Mouse (Mus musculus): ENCODE data around the gene Cd6.

Cd6 gene

GRCm38 (mm10) chr19:10784796-10785459 lies 44.9 kb downstream of the Cd6 start:
- TF ChIP-seq POU5F1 (IDR thresholded peaks at IDR 0.05; ENCODE audit: borderline replicate concordance, low read length) (no peak), CTCF (conservative IDR thresholded peaks at IDR 0.05; ENCODE audit: low read length) (no peak), NANOG (IDR thresholded peaks at IDR 0.05; ENCODE audit: borderline replicate concordance, low read length) (no peak)
- Histone ChIP-seq H3K9me3 (ENCODE audit: low read length) (no peaks in the 10 kb centered on the region), H3K4me1 (replicated peaks; ENCODE audit: low read depth, low read length) (peaks cover 28% of the 10 kb centered on the region), H3K36me3 (ENCODE audit: insufficient read depth, low read length) (no peaks in the 10 kb centered on the region), H3K27me3 (ENCODE audit: insufficient read depth, low read length) (peaks cover 15% of the 10 kb centered on the region; the same call in 1 of the 2 replicates), H3K4me3 (replicated peaks; ENCODE audit: low read length) (no peak overlapping the region)

GRCm38 (mm10) chr19:10784061-10784460 lies 45.8 kb downstream of the Cd6 start:
- Histone ChIP-seq H3K4me1 (replicated peaks; ENCODE audit: low read depth, low read length) (peaks cover 28% of the 10 kb centered on the region), H3K36me3 (ENCODE audit: insufficient read depth, low read length) (no peaks in the 10 kb centered on the region), H3K4me3 (replicated peaks; ENCODE audit: low read length) (no peak overlapping the region), H3K27me3 (ENCODE audit: insufficient read depth, low read length) (peaks cover 15% of the 10 kb centered on the region; the same call in 1 of the 2 replicates), H3K9me3 (ENCODE audit: low read length) (no peaks in the 10 kb centered on the region)
- no peak for TF ChIP-seq POU5F1 (IDR thresholded peaks at IDR 0.05; ENCODE audit: borderline replicate concordance, low read length)
- TF ChIP-seq NANOG (IDR thresholded peaks at IDR 0.05; ENCODE audit: borderline replicate concordance, low read length) = no peak
- no peak for TF ChIP-seq CTCF (conservative IDR thresholded peaks at IDR 0.05; ENCODE audit: low read length)

GRCm38 (mm10) chr19:10783168-10783567 lies 46.7 kb downstream of the Cd6 start:
- Histone ChIP-seq H3K36me3 (ENCODE audit: insufficient read depth, low read length) (no peaks in the 10 kb centered on the region), H3K27me3 (ENCODE audit: insufficient read depth, low read length) (peaks cover 10% of the 10 kb centered on the region; the same call in 1 of the 2 replicates), H3K4me3 (replicated peaks; ENCODE audit: low read length) (no peak overlapping the region), H3K4me1 (replicated peaks; ENCODE audit: low read depth, low read length) (peaks cover 28% of the 10 kb centered on the region), H3K9me3 (ENCODE audit: low read length) (no peaks in the 10 kb centered on the region)
- TF ChIP-seq POU5F1 (IDR thresholded peaks at IDR 0.05; ENCODE audit: borderline replicate concordance, low read length) (no peak), CTCF (conservative IDR thresholded peaks at IDR 0.05; ENCODE audit: low read length) (no peak), NANOG (IDR thresholded peaks at IDR 0.05; ENCODE audit: borderline replicate concordance, low read length) (no peak)

GRCm38 (mm10) chr19:10781641-10782040 lies 48.2 kb downstream of the Cd6 start:
- H3K27me3 ChIP-seq (ENCODE audit: insufficient read depth, low read length) = 0 out of 2 replicates have a peak, but pooled peaks cover 3% of the 10 kb centered on the region
- H3K4me1 ChIP-seq (replicated peaks; ENCODE audit: low read depth, low read length) = peaks cover 28% of the 10 kb centered on the region
- no peaks in the 10 kb centered on the region for H3K36me3 ChIP-seq (ENCODE audit: insufficient read depth, low read length)
- H3K4me3 ChIP-seq (replicated peaks; ENCODE audit: low read length) = no peak overlapping the region
- TF ChIP-seq NANOG (IDR thresholded peaks at IDR 0.05; ENCODE audit: borderline replicate concordance, low read length) (no peak), POU5F1 (IDR thresholded peaks at IDR 0.05; ENCODE audit: borderline replicate concordance, low read length) (no peak), CTCF (conservative IDR thresholded peaks at IDR 0.05; ENCODE audit: low read length) (no peak)
- no peaks in the 10 kb centered on the region for H3K9me3 ChIP-seq (ENCODE audit: low read length)

- no peaks in the 10 kb centered on the region for H3K9me3 ChIP-seq (ENCODE audit: low read length)
- peaks cover 7% of the 10 kb centered on the region for H3K27me3 ChIP-seq (ENCODE audit: insufficient read depth, low read length)
- H3K36me3 ChIP-seq (ENCODE audit: insufficient read depth, low read length) = no peaks in the 10 kb centered on the region
- TF ChIP-seq CTCF (conservative IDR thresholded peaks at IDR 0.05; ENCODE audit: low read length) (no peak), NANOG (IDR thresholded peaks at IDR 0.05; ENCODE audit: borderline replicate concordance, low read length) (no peak), POU5F1 (IDR thresholded peaks at IDR 0.05; ENCODE audit: borderline replicate concordance, low read length) (no peak)
- H3K4me3 ChIP-seq (replicated peaks; ENCODE audit: low read length) = no peak overlapping the region
- no peaks in the 10 kb centered on the region for H3K4me1 ChIP-seq (replicated peaks; ENCODE audit: low read depth, low read length)
Measured at GRCm38 (mm10) chr19:10776906-10777305, 53.0 kb downstream of the Cd6 start.

GRCm38 (mm10) chr19:10774141-10774540 lies 55.7 kb downstream of the Cd6 start:
- Histone ChIP-seq H3K4me3 (replicated peaks; ENCODE audit: low read length) (no peak overlapping the region), H3K36me3 (ENCODE audit: insufficient read depth, low read length) (no peaks in the 10 kb centered on the region), H3K27me3 (ENCODE audit: insufficient read depth, low read length) (peaks cover 7% of the 10 kb centered on the region), H3K9me3 (ENCODE audit: low read length) (no peaks in the 10 kb centered on the region), H3K4me1 (replicated peaks; ENCODE audit: low read depth, low read length) (no peaks in the 10 kb centered on the region)
- TF ChIP-seq POU5F1 (IDR thresholded peaks at IDR 0.05; ENCODE audit: borderline replicate concordance, low read length) (no peak), CTCF (conservative IDR thresholded peaks at IDR 0.05; ENCODE audit: low read length) (no peak), NANOG (IDR thresholded peaks at IDR 0.05; ENCODE audit: borderline replicate concordance, low read length) (no peak)

- H3K9me3 ChIP-seq (ENCODE audit: low read length) = no peaks in the 10 kb centered on the region
- peaks cover 7% of the 10 kb centered on the region for H3K27me3 ChIP-seq (ENCODE audit: insufficient read depth, low read length)
- H3K4me1 ChIP-seq (replicated peaks; ENCODE audit: low read depth, low read length) = no peaks in the 10 kb centered on the region
- no peak overlapping the region for H3K4me3 ChIP-seq (replicated peaks; ENCODE audit: low read length)
- no peaks in the 10 kb centered on the region for H3K36me3 ChIP-seq (ENCODE audit: insufficient read depth, low read length)
- TF ChIP-seq POU5F1 (IDR thresholded peaks at IDR 0.05; ENCODE audit: borderline replicate concordance, low read length) (no peak), NANOG (IDR thresholded peaks at IDR 0.05; ENCODE audit: borderline replicate concordance, low read length) (no peak), CTCF (conservative IDR thresholded peaks at IDR 0.05; ENCODE audit: low read length) (no peak)
Measured at GRCm38 (mm10) chr19:10773384-10773783, 56.5 kb downstream of the Cd6 start.

GRCm38 (mm10) chr19:10772866-10773265 lies 57.0 kb downstream of the Cd6 start:
- no peaks in the 10 kb centered on the region for H3K9me3 ChIP-seq (ENCODE audit: low read length)
- H3K4me1 ChIP-seq (replicated peaks; ENCODE audit: low read depth, low read length) = no peaks in the 10 kb centered on the region
- H3K36me3 ChIP-seq (ENCODE audit: insufficient read depth, low read length) = no peaks in the 10 kb centered on the region
- peaks cover 7% of the 10 kb centered on the region for H3K27me3 ChIP-seq (ENCODE audit: insufficient read depth, low read length)
- TF ChIP-seq NANOG (IDR thresholded peaks at IDR 0.05; ENCODE audit: borderline replicate concordance, low read length) (no peak), CTCF (conservative IDR thresholded peaks at IDR 0.05; ENCODE audit: low read length) (no peak), POU5F1 (IDR thresholded peaks at IDR 0.05; ENCODE audit: borderline replicate concordance, low read length) (no peak)
- no peak overlapping the region for H3K4me3 ChIP-seq (replicated peaks; ENCODE audit: low read length)

GRCm38 (mm10) chr19:10771995-10772394 lies 57.9 kb downstream of the Cd6 start:
- H3K27me3 ChIP-seq (ENCODE audit: insufficient read depth, low read length) = peaks cover 7% of the 10 kb centered on the region
- H3K36me3 ChIP-seq (ENCODE audit: insufficient read depth, low read length) = no peaks in the 10 kb centered on the region
- H3K9me3 ChIP-seq (ENCODE audit: low read length) = no peaks in the 10 kb centered on the region
- H3K4me3 ChIP-seq (replicated peaks; ENCODE audit: low read length) = no peak overlapping the region
- H3K4me1 ChIP-seq (replicated peaks; ENCODE audit: low read depth, low read length) = no peaks in the 10 kb centered on the region
- TF ChIP-seq NANOG (IDR thresholded peaks at IDR 0.05; ENCODE audit: borderline replicate concordance, low read length) (no peak), POU5F1 (IDR thresholded peaks at IDR 0.05; ENCODE audit: borderline replicate concordance, low read length) (no peak), CTCF (conservative IDR thresholded peaks at IDR 0.05; ENCODE audit: low read length) (no peak)

All from E14TG2a.4 (cell line).